Mouse (Mus musculus) MEL (cell line): Measurements from ENCODE around the gene Irs3. TPM values are rescaled to one million over a fixed set of nuclear protein-coding genes. Genes with fewer than 3 reads are reported as not detected.

Experiments used
- DNase-seq: peaks from one replicate; pipeline ENCODE4 v3.0.0; 2011; ENCODE audit warnings: low read depth, low spot score
- H3K27ac ChIP-seq: 2 replicates; pipeline ENCODE4 v1.5.1; 2012; ENCODE audit warnings: low read depth, mild to moderate bottlenecking, control low read depth, low read length, moderate library complexity; ENCODE audit not compliant: control insufficient read depth
- H3K27me3 ChIP-seq, 2 experiments: fragments of 150-350 bp in 1 of 2; sonication (generic) in 1 of 2; 2 replicates each; pipeline ENCODE4 v1.6.1; 2012; ENCODE audit warnings: low read length in 2 of 2, mild to moderate bottlenecking in 2 of 2, improper control_type of control experiment in 1 of 2, moderate library complexity in 1 of 2; ENCODE audit not compliant: insufficient read depth in 2 of 2, control insufficient read depth in 1 of 2
- H3K36me3 ChIP-seq, 2 experiments: 2 replicates each; pipeline ENCODE4 v1.6.1; 2012 to 2014; ENCODE audit warnings: low read length in 2 of 2, improper control_type of control experiment in 1 of 2, inconsistent platforms in 1 of 2, mild to moderate bottlenecking in 1 of 2; ENCODE audit not compliant: insufficient read depth in 2 of 2, control insufficient read depth in 1 of 2
- H3K4me1 ChIP-seq, 2 experiments: fragments of 150-350 bp in 1 of 2; sonication (generic) in 1 of 2; 2 replicates each; pipeline ENCODE4 v1.6.1; 2012; ENCODE audit warnings: low read length in 2 of 2, improper control_type of control experiment in 1 of 2, mild to moderate bottlenecking in 1 of 2; ENCODE audit not compliant: insufficient read depth in 2 of 2, control insufficient read depth in 1 of 2
- H3K4me3 ChIP-seq, 2 experiments: fragments of 150-350 bp in 1 of 2; sonication (generic) in 1 of 2; 2 replicates each; pipeline ENCODE4 v1.5.1; 2012; ENCODE audit warnings: low read depth in 2 of 2, low read length in 2 of 2, mild to moderate bottlenecking in 2 of 2, moderate library complexity in 2 of 2, control low read depth in 1 of 2, improper control_type of control experiment in 1 of 2; ENCODE audit not compliant: control insufficient read depth in 1 of 2, insufficient read depth in 1 of 2
- H3K79me2 ChIP-seq: 2 replicates; pipeline ENCODE4 v1.6.1; 2012; ENCODE audit warnings: mild to moderate bottlenecking, low read length, moderate library complexity; ENCODE audit not compliant: control insufficient read depth, poor library complexity, insufficient read depth
- H3K9ac ChIP-seq: 2 replicates; pipeline ENCODE4 v1.6.1; 2012; ENCODE audit warnings: low read depth, mild to moderate bottlenecking, control low read depth, low read length, moderate library complexity; ENCODE audit not compliant: control insufficient read depth, poor library complexity, severe bottlenecking
- H3K9me3 ChIP-seq: fragments of 150-350 bp; sonication (generic); replicated peaks from 2 replicates; pipeline ENCODE4 v1.6.1; 2012; ENCODE audit warnings: mild to moderate bottlenecking, low read length, improper control_type of control experiment, moderate library complexity; ENCODE audit not compliant: insufficient read depth
- CHD1 ChIP-seq: IDR thresholded peaks from 2 replicates; pipeline ENCODE4 v1.6.1; 2012; ENCODE audit warnings: low read depth, mild to moderate bottlenecking, inconsistent platforms, low read length, improper control_type of control experiment
- EP300 ChIP-seq, 2 experiments: IDR thresholded peaks; 2 replicates each; pipeline ENCODE4 v1.6.1; 2011; ENCODE audit warnings: improper control_type of control experiment in 2 of 2, low read length in 2 of 2, low read depth in 1 of 2, mild to moderate bottlenecking in 1 of 2
- ETS1 ChIP-seq: IDR thresholded peaks from 2 replicates; pipeline ENCODE4 v1.6.1; 2012; ENCODE audit warnings: low read depth, mild to moderate bottlenecking, inconsistent platforms, low read length, improper control_type of control experiment, moderate library complexity
- GATA1 ChIP-seq: IDR thresholded peaks from 2 replicates; pipeline ENCODE4 v1.6.1; 2011; ENCODE audit warnings: low read depth, low read length, improper control_type of control experiment
- HCFC1 ChIP-seq: IDR thresholded peaks from 2 replicates; pipeline ENCODE4 v1.6.1; 2012; ENCODE audit warnings: low read depth, mild to moderate bottlenecking, inconsistent platforms, low read length, improper control_type of control experiment, moderate library complexity
- MAFK ChIP-seq: IDR thresholded peaks from 2 replicates; pipeline ENCODE4 v1.6.1; 2011; ENCODE audit warnings: low read depth, mild to moderate bottlenecking, low read length, improper control_type of control experiment, borderline replicate concordance
- MAZ ChIP-seq: IDR thresholded peaks from 2 replicates; pipeline ENCODE4 v1.6.1; 2012; ENCODE audit warnings: low read depth, mild to moderate bottlenecking, inconsistent platforms, low read length, improper control_type of control experiment
- MXI1 ChIP-seq: IDR thresholded peaks from 2 replicates; pipeline ENCODE4 v1.6.1; 2011; ENCODE audit warnings: mild to moderate bottlenecking, low read depth, low read length, improper control_type of control experiment
- MYB ChIP-seq: IDR thresholded peaks from 2 replicates; pipeline ENCODE4 v1.6.1; 2011; ENCODE audit warnings: mild to moderate bottlenecking, low read depth, low read length, improper control_type of control experiment
- MYC ChIP-seq: IDR thresholded peaks from 2 replicates; pipeline ENCODE4 v1.6.1; 2011; ENCODE audit warnings: low read depth, mild to moderate bottlenecking, low read length, improper control_type of control experiment, moderate library complexity
- NRF1 ChIP-seq: IDR thresholded peaks from 2 replicates; pipeline ENCODE4 v1.6.1; 2014; ENCODE audit warnings: low read depth, mild to moderate bottlenecking, inconsistent platforms, low read length, improper control_type of control experiment, moderate library complexity; ENCODE audit not compliant: poor library complexity, insufficient read depth, severe bottlenecking
- POLR2A ChIP-seq, 2 experiments: IDR thresholded peaks; 2 replicates each; pipeline ENCODE4 v1.6.1; 2011 to 2012; ENCODE audit warnings: low read length in 2 of 2, mild to moderate bottlenecking in 2 of 2, control low read depth in 1 of 2, improper control_type of control experiment in 1 of 2, low read depth in 1 of 2, moderate library complexity in 1 of 2; ENCODE audit not compliant: control insufficient read depth in 1 of 2, insufficient read depth in 1 of 2, poor library complexity in 1 of 2
- POLR2AphosphoS2 ChIP-seq: IDR thresholded peaks from 2 replicates; pipeline ENCODE4 v1.6.1; 2011; ENCODE audit warnings: low read length, improper control_type of control experiment
- POLR2AphosphoS5 ChIP-seq: IDR thresholded peaks from 2 replicates; pipeline ENCODE4 v1.6.1; 2012; ENCODE audit warnings: low read depth, borderline replicate concordance, mild to moderate bottlenecking, inconsistent platforms, low read length, moderate library complexity, mixed read lengths
- RAD21 ChIP-seq: IDR thresholded peaks from 2 replicates; pipeline ENCODE4 v1.6.1; 2011; ENCODE audit warnings: mild to moderate bottlenecking, low read depth, low read length, improper control_type of control experiment
- RCOR1 ChIP-seq: IDR thresholded peaks from 2 replicates; pipeline ENCODE4 v1.6.1; 2012; ENCODE audit warnings: low read depth, mild to moderate bottlenecking, inconsistent platforms, low read length, improper control_type of control experiment
- SIN3A ChIP-seq: IDR thresholded peaks from 2 replicates; pipeline ENCODE4 v1.6.1; 2012; ENCODE audit warnings: low read length, improper control_type of control experiment, inconsistent platforms
- TAL1 ChIP-seq: IDR thresholded peaks from 2 replicates; pipeline ENCODE4 v1.6.1; 2012; ENCODE audit warnings: mild to moderate bottlenecking, inconsistent platforms, low read length, moderate library complexity, mixed read lengths
- TCF12 ChIP-seq: IDR thresholded peaks from 2 replicates; pipeline ENCODE4 v1.6.1; 2014; ENCODE audit warnings: low read depth, mild to moderate bottlenecking, inconsistent platforms, low read length, improper control_type of control experiment, moderate library complexity
- UBTF ChIP-seq: IDR thresholded peaks from 2 replicates; pipeline ENCODE4 v1.6.1; 2012; ENCODE audit warnings: low read depth, mild to moderate bottlenecking, inconsistent platforms, low read length, improper control_type of control experiment, moderate library complexity, borderline replicate concordance; ENCODE audit not compliant: insufficient read depth
- ZMIZ1 ChIP-seq: IDR thresholded peaks from 2 replicates; pipeline ENCODE4 v1.6.1; 2012; ENCODE audit warnings: low read depth, mild to moderate bottlenecking, inconsistent platforms, low read length, improper control_type of control experiment, moderate library complexity
- ZNF384 ChIP-seq: IDR thresholded peaks from 2 replicates; pipeline ENCODE4 v1.6.1; 2012; ENCODE audit warnings: low read depth, mild to moderate bottlenecking, inconsistent platforms, low read length, improper control_type of control experiment
- polyA plus RNA-seq, 2 experiments: library from polyadenylated mRNA; stranded (reverse) in 1 of 2; unstranded in 1 of 2; fragments of >175 nt in 1 of 2; fragments of >200 nt in 1 of 2; gene quantifications; 2 replicates each; pipeline versions ENCODE4 v1.2.1 to v1.2.4; 2012; ENCODE audit warnings: low replicate concordance in 2 of 2, low read depth in 1 of 2; ENCODE audit not compliant: insufficient read length in 2 of 2, insufficient read depth in 1 of 2, missing spikeins in 1 of 2
- total RNA-seq: library from RNA; depleted of rRNA; stranded (reverse); fragments of 300-350 nt; gene quantifications from 2 replicates; pipeline ENCODE4 v1.2.3, GENCODE M21; 2012

Irs3 gene
- total and polyA plus RNA-seq, 3 experiments, result not detected

DNA sequence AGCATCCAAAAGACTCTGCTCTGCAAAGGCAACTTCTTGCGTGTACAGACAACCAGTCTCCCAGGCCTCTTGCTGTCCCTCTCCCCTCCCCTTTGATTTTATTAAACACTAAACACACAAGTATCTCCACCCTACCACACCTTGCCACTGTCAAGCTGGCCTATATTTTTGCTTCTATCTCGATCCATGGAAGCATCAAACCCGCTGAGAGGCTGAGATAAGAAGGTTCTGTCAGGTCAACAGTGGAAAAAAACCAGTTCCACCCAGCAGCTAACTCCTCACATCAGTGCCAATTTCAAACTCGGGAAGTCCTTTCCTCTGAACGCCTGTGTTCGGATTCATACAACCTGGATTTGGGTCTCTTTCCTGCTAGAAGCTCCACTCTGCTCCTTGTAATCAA, 27.5 kb upstream of the Irs3 start:
- Histone ChIP-seq H3K27ac (peak overlapping the region; percentile 54), H3K9me3 (no peaks in the 10 kb centered on the region), H3K36me3 (peaks cover 2 to 21% of the 10 kb centered on the region in 2 experiments), H3K9ac (peak overlapping the region; percentile 22; the same call in 1 of the 2 replicates), H3K79me2 (peaks cover 32% of the 10 kb centered on the region), H3K27me3 (no peaks in the 10 kb centered on the region), H3K4me1 (peaks cover 10 to 31% of the 10 kb centered on the region in 2 experiments), H3K4me3 (no peak overlapping the region; a peak in 1 of 4 replicates)
- TF ChIP-seq POLR2A (IDR thresholded peaks at IDR 0.05; ENCODE audit: control insufficient read depth in 1 of 2, insufficient read depth in 1 of 2, low read depth in 1 of 2, low read length in 2 of 2, poor library complexity in 1 of 2), result 0 out of 4 replicates have a peak, but pooled peaks of 1 of the 2 experiments have one; percentile 19
- TF ChIP-seq MYB, result no peak
- TF ChIP-seq MAFK, result peak; percentile 51; the same call in 1 of the 2 replicates
- TF ChIP-seq MYC, result no peak
- TF ChIP-seq RAD21, result no peak
- TF ChIP-seq HCFC1, result peak; percentile 47; the same call in 1 of the 2 replicates
- peak; percentile 79 for TF ChIP-seq RCOR1
- TF ChIP-seq SIN3A, result peak; percentile 87
- TF ChIP-seq UBTF, result no peak
- peak; percentile 86 for TF ChIP-seq ZNF384
- TF ChIP-seq ETS1, result peak; percentile 86
- TF ChIP-seq GATA1, result peak; percentile 90
- TF ChIP-seq POLR2AphosphoS5, result no peak
- peak; percentile 69; the same call in 1 of the 2 replicates for TF ChIP-seq MAZ
- no peak for TF ChIP-seq NRF1
- TF ChIP-seq TCF12, result peak; percentile 94
- no peak for TF ChIP-seq ZMIZ1
- peak; percentile 83 to 91 for TF ChIP-seq EP300 (IDR thresholded peaks at IDR 0.05; ENCODE audit: low read depth in 1 of 2, low read length in 2 of 2)
- TF ChIP-seq MXI1, result peak; percentile 70
- TF ChIP-seq POLR2AphosphoS2, result no peak
- no peak for TF ChIP-seq CHD1
- peak; percentile 68 for TF ChIP-seq TAL1
- DNase-seq, result peak; percentile 70
